ENCODE assay signal across 8 mouse cellular contexts in genomic region chr15:103308056-103308875, GRCm38 (mm10). TPM values are rescaled to one million over a fixed set of nuclear protein-coding genes. Genes with fewer than 3 reads are reported as not detected.
DNase-seq lines count a peak whose midpoint lies in the region; ATAC-seq and TF ChIP-seq lines count a peak whose summit lies in the region.

No protein-coding gene starts in this region.

- H3K9ac ChIP-seq in ES-E14 (ENCODE audit: insufficient read depth, low read depth, low read length, poor library complexity, severe bottlenecking), result peak overlapping the region; percentile 9
- H3K9ac ChIP-seq in hindbrain, postnatal 0 days (replicated peaks; ENCODE audit: low read length), result no peak overlapping the region
- H3K9ac ChIP-seq in liver, embryonic 16.5 days (ENCODE audit: low read depth, low read length), result peak overlapping the region; percentile 8; the same call in 1 of the 2 replicates
- H3K9ac ChIP-seq in stomach, postnatal 0 days (ENCODE audit: low read length), result no peak overlapping the region; the same call in 1 of the 2 replicates

- H3K27ac ChIP-seq in ES-E14 (ENCODE audit: insufficient read depth, low read depth, low read length, poor library complexity, severe bottlenecking), result no peak overlapping the region
- no peak overlapping the region for H3K27ac ChIP-seq in hindbrain, postnatal 0 days
- H3K27ac ChIP-seq in liver, embryonic 16.5 days (ENCODE audit: low read length), result no peak overlapping the region; the same call in 1 of the 2 replicates
- no peak overlapping the region for H3K27ac ChIP-seq in stomach, postnatal 0 days (replicated peaks)

- ATAC-seq in common myeloid progenitor, adult 5-6 weeks (replicated peaks; ENCODE audit: low read depth, poor library complexity, severe bottlenecking), result peak; percentile 17; the same call in 1 of the 2 replicates
- no peak for ATAC-seq in hindbrain, postnatal 0 days
- ATAC-seq in liver, embryonic 16.5 days (ENCODE audit: low read depth), result no peak
- ATAC-seq in stomach, postnatal 0 days (ENCODE audit: low FRiP score, low TSS enrichment), result no peak; the same call in 1 of the 2 replicates

- in situ Hi-C loops in ES-E14 (cut with MboI; ENCODE audit: low sequenced_read_pairs in 2 of 2, unreplicated experiment in 2 of 2), result loop anchor here in 1 of 2 experiments (25.0 kb wide), 1 partner anchor 321 kb away; the partner anchor contains the start of genes Hoxc6, Hoxc8 and Hoxc9

- no peak for DNase-seq in ES-E14 (ENCODE audit: low read depth, low spot score)
- DNase-seq in hindbrain, postnatal 0 days (ENCODE audit: low spot score), result no peak
- DNase-seq in stomach, postnatal 0 days (ENCODE audit: low spot score), result peak; percentile 68
- DNase-seq in urinary bladder, postnatal 25 days (ENCODE audit: low spot score), result no peak
- DNase-seq in gastrocnemius, adult 18-20 months (ENCODE audit: low spot score), result no peak
- DNase-seq in left cerebral cortex, postnatal 4 days, result no peak

- H3K4me1 ChIP-seq in ES-E14 (ENCODE audit: control insufficient read depth in 2 of 2, insufficient read depth in 2 of 2, low read length in 2 of 2, poor library complexity in 1 of 2), result peaks cover 6 to 8% of the 10 kb centered on the region in 2 experiments; a peak in 3 of 4 replicates
- H3K4me1 ChIP-seq in hindbrain, postnatal 0 days (ENCODE audit: insufficient read depth, low read length), result peaks cover 17% of the 10 kb centered on the region
- H3K4me1 ChIP-seq in liver, embryonic 16.5 days (ENCODE audit: control insufficient read depth, low read depth, low read length), result peaks cover 42% of the 10 kb centered on the region
- H3K4me1 ChIP-seq in stomach, postnatal 0 days (replicated peaks; ENCODE audit: control insufficient read depth, insufficient read depth), result peaks cover 7% of the 10 kb centered on the region

- 46% methylated on average over 28 of the region's 28 CpGs for WGBS in hindbrain, postnatal 0 days
- 30% methylated on average over 28 of the region's 28 CpGs for WGBS in liver, embryonic 16.5 days (ENCODE audit: insufficient replicate concordance)
- 43% methylated on average over 28 of the region's 28 CpGs for WGBS in stomach, postnatal 0 days

- no peaks in the 10 kb centered on the region for H3K9me3 ChIP-seq in ES-E14 (ENCODE audit: control insufficient read depth, insufficient read depth, low read depth, low read length)
- H3K9me3 ChIP-seq in hindbrain, postnatal 0 days (ENCODE audit: low read length), result no peaks in the 10 kb centered on the region
- H3K9me3 ChIP-seq in liver, embryonic 16.5 days (replicated peaks; ENCODE audit: control insufficient read depth, low read length), result no peaks in the 10 kb centered on the region
- no peaks in the 10 kb centered on the region for H3K9me3 ChIP-seq in stomach, postnatal 0 days (ENCODE audit: control insufficient read depth, low read length)

- H3K27me3 ChIP-seq in hindbrain, postnatal 0 days (ENCODE audit: insufficient read depth, low read length), result no peaks in the 10 kb centered on the region
- peaks cover 38% of the 10 kb centered on the region for H3K27me3 ChIP-seq in liver, embryonic 16.5 days (ENCODE audit: control insufficient read depth, insufficient read depth, low read depth, low read length)
- H3K27me3 ChIP-seq in stomach, postnatal 0 days (ENCODE audit: control insufficient read depth, insufficient read depth, low read length), result no peaks in the 10 kb centered on the region

- no peak overlapping the region for H3K4me2 ChIP-seq in hindbrain, postnatal 0 days (ENCODE audit: low read depth, low read length)
- peak overlapping the region; percentile 46 for H3K4me2 ChIP-seq in liver, embryonic 16.5 days (ENCODE audit: low read depth, low read length)
- peak overlapping the region; percentile 14; the same call in 1 of the 2 replicates for H3K4me2 ChIP-seq in stomach, postnatal 0 days (replicated peaks; ENCODE audit: low read depth)

- TF ChIP-seq CTCF in hindbrain, postnatal 0 days (IDR thresholded peaks at IDR 0.05; ENCODE audit: low read depth), result peak; percentile 45
- TF ChIP-seq CTCF in stomach, postnatal 0 days (IDR thresholded peaks at IDR 0.05; ENCODE audit: low read depth), result peak; percentile 65

- intact Hi-C loops in left cerebral cortex, postnatal 4 days (cut with DNase I), result loop anchor here (5.0 kb wide), 3 partner anchors 111 to 316 kb away; partner anchors contain the start of gene Hoxc8

- no peaks in the 10 kb centered on the region for H3K36me3 ChIP-seq in ES-E14 (ENCODE audit: control insufficient read depth, insufficient read depth, low read length, poor library complexity, severe bottlenecking)
- H3K36me3 ChIP-seq in hindbrain, postnatal 0 days (ENCODE audit: insufficient read depth, low read length), result no peaks in the 10 kb centered on the region
- H3K36me3 ChIP-seq in liver, embryonic 16.5 days (ENCODE audit: control insufficient read depth, insufficient read depth), result no peaks in the 10 kb centered on the region
- H3K36me3 ChIP-seq in stomach, postnatal 0 days (ENCODE audit: control insufficient read depth, insufficient read depth, low read length), result no peaks in the 10 kb centered on the region

- TF ChIP-seq EP300 in stomach, postnatal 0 days (optimal IDR thresholded peaks at IDR 0.05), result no peak

- peak overlapping the region; percentile 27 to 36; a peak in 3 of 4 replicates for H3K4me3 ChIP-seq in ES-E14 (ENCODE audit: insufficient read depth in 1 of 2, low read depth in 1 of 2, low read length in 2 of 2, poor library complexity in 1 of 2, severe bottlenecking in 1 of 2)
- no peak overlapping the region for H3K4me3 ChIP-seq in hindbrain, postnatal 0 days (ENCODE audit: low read length)
- peak overlapping the region; percentile 6; the same call in 1 of the 2 replicates for H3K4me3 ChIP-seq in liver, embryonic 16.5 days (ENCODE audit: low read depth, low read length)
- H3K4me3 ChIP-seq in stomach, postnatal 0 days (ENCODE audit: low read depth, low read length), result no peak overlapping the region

TF ChIP-seq in ES-E14, 5 proteins besides CTCF, POLR2A, EP300 and RAD21:
- TF ChIP-seq ZNF384 (IDR thresholded peaks at IDR 0.05; ENCODE audit: low read depth, low read length) (no peak), CHD2 (IDR thresholded peaks at IDR 0.05; ENCODE audit: low read depth, low read length) (no peak), MAFK (IDR thresholded peaks at IDR 0.05; ENCODE audit: insufficient read depth, low read depth, low read length) (no peak), ZC3H11A (IDR thresholded peaks at IDR 0.05; ENCODE audit: borderline replicate concordance, low read depth, low read length) (no peak), HCFC1 (IDR thresholded peaks at IDR 0.05; ENCODE audit: borderline replicate concordance, insufficient read depth, low read length) (no peak)

RNA-seq across cellular contexts. Expression of gene Gpr84, which starts 2.1 kb away (rescaled TPM):
- total RNA-seq in ES-E14 (2012; rRNA removed), result 0.40 and 0.48 TPM in 2 replicates
- total RNA-seq in common myeloid progenitor, adult 5-6 weeks (2017), result not detected in 2 replicates
- total RNA-seq in hindbrain, postnatal 0 days (2014; rRNA removed), result 0.58 and 0.86 TPM in 2 replicates
- polyA plus RNA-seq in hindbrain, postnatal 0 days (2015; fragmentation: Nextera tagmentation; extraction: Ambion mirVana), result 0.30 and 0.37 TPM in 2 replicates
- 1.0 and 1.1 TPM in 2 replicates for polyA plus RNA-seq in liver, embryonic 16.5 days (2015; fragmentation: Nextera tagmentation; extraction: Ambion mirVana)
- 0.30 and 0.46 TPM in 2 replicates for polyA plus RNA-seq in stomach, postnatal 0 days (2015; fragmentation: Nextera tagmentation; extraction: Ambion mirVana)
- total RNA-seq in gastrocnemius, adult 18-20 months (2021), result not detected
- under 1 TPM; 0.44 to 0.46 TPM for total RNA-seq in left cerebral cortex, postnatal 4 days (2021)

RNA-seq across cellular contexts. Expression of gene Zfp385a, which starts 31.6 kb away (rescaled TPM):
- 2.7 and 5.9 TPM in 2 replicates for total RNA-seq in ES-E14 (2012; rRNA removed)
- 3.9 and 6.0 TPM in 2 replicates for total RNA-seq in common myeloid progenitor, adult 5-6 weeks (2017)
- total RNA-seq in hindbrain, postnatal 0 days (2014; rRNA removed), result 20.6 and 25.8 TPM in 2 replicates
- 19.8 and 23.1 TPM in 2 replicates for polyA plus RNA-seq in hindbrain, postnatal 0 days (2015; fragmentation: Nextera tagmentation; extraction: Ambion mirVana)
- polyA plus RNA-seq in liver, embryonic 16.5 days (2015; fragmentation: Nextera tagmentation; extraction: Ambion mirVana), result 5.5 and 7.0 TPM in 2 replicates
- polyA plus RNA-seq in stomach, postnatal 0 days (2015; fragmentation: Nextera tagmentation; extraction: Ambion mirVana), result 6.0 and 7.4 TPM in 2 replicates
- 10 to 100 TPM in 1 of 2 experiments, 1 to 10 TPM in 1; 7.9 to 32.1 TPM for total RNA-seq in gastrocnemius, adult 18-20 months (2021)
- total RNA-seq in left cerebral cortex, postnatal 4 days (2021), result 10 to 100 TPM; 47.8 to 52.7 TPM

RNA-seq across cellular contexts. Expression of gene Copz1, which starts 35.8 kb away (rescaled TPM):
- total RNA-seq in ES-E14 (2012; rRNA removed), result 59.4 and 85.5 TPM in 2 replicates
- 53.8 and 55.5 TPM in 2 replicates for total RNA-seq in common myeloid progenitor, adult 5-6 weeks (2017)
- total RNA-seq in hindbrain, postnatal 0 days (2014; rRNA removed), result 149 and 155 TPM in 2 replicates
- 181 TPM in 2 replicates for polyA plus RNA-seq in hindbrain, postnatal 0 days (2015; fragmentation: Nextera tagmentation; extraction: Ambion mirVana)
- 194 TPM in 2 replicates for polyA plus RNA-seq in liver, embryonic 16.5 days (2015; fragmentation: Nextera tagmentation; extraction: Ambion mirVana)
- polyA plus RNA-seq in stomach, postnatal 0 days (2015; fragmentation: Nextera tagmentation; extraction: Ambion mirVana), result 159 and 168 TPM in 2 replicates
- total RNA-seq in gastrocnemius, adult 18-20 months (2021), result 10 to 100 TPM; 35.8 to 37.3 TPM
- total RNA-seq in left cerebral cortex, postnatal 4 days (2021), result 100 to 1,000 TPM; 105 to 107 TPM

RNA-seq across cellular contexts. Expression of gene Nfe2, which starts 50.1 kb away (rescaled TPM):
- 0.49 and 1.0 TPM in 2 replicates for total RNA-seq in ES-E14 (2012; rRNA removed)
- 121 and 135 TPM in 2 replicates for total RNA-seq in common myeloid progenitor, adult 5-6 weeks (2017)
- 0.63 TPM in 1 of 2 replicates, not detected in the other for total RNA-seq in hindbrain, postnatal 0 days (2014; rRNA removed)
- polyA plus RNA-seq in hindbrain, postnatal 0 days (2015; fragmentation: Nextera tagmentation; extraction: Ambion mirVana), result 0.20 and 0.33 TPM in 2 replicates
- polyA plus RNA-seq in liver, embryonic 16.5 days (2015; fragmentation: Nextera tagmentation; extraction: Ambion mirVana), result 202 and 220 TPM in 2 replicates
- 0.50 and 0.70 TPM in 2 replicates for polyA plus RNA-seq in stomach, postnatal 0 days (2015; fragmentation: Nextera tagmentation; extraction: Ambion mirVana)
- total RNA-seq in gastrocnemius, adult 18-20 months (2021), result not detected
- total RNA-seq in left cerebral cortex, postnatal 4 days (2021), result not detected

RNA-seq across cellular contexts. Expression of gene Itga5, which starts 58.3 kb away (rescaled TPM):
- 69.0 and 80.8 TPM in 2 replicates for total RNA-seq in ES-E14 (2012; rRNA removed)
- 13.4 and 17.7 TPM in 2 replicates for total RNA-seq in common myeloid progenitor, adult 5-6 weeks (2017)
- total RNA-seq in hindbrain, postnatal 0 days (2014; rRNA removed), result 8.2 and 8.3 TPM in 2 replicates
- polyA plus RNA-seq in hindbrain, postnatal 0 days (2015; fragmentation: Nextera tagmentation; extraction: Ambion mirVana), result 4.9 and 5.0 TPM in 2 replicates
- 18.4 and 19.6 TPM in 2 replicates for polyA plus RNA-seq in liver, embryonic 16.5 days (2015; fragmentation: Nextera tagmentation; extraction: Ambion mirVana)
- 28.7 and 36.2 TPM in 2 replicates for polyA plus RNA-seq in stomach, postnatal 0 days (2015; fragmentation: Nextera tagmentation; extraction: Ambion mirVana)
- total RNA-seq in gastrocnemius, adult 18-20 months (2021), result 1 to 10 TPM; 6.5 to 9.1 TPM
- total RNA-seq in left cerebral cortex, postnatal 4 days (2021), result 1 to 10 TPM; 7.4 to 7.6 TPM

Comparison
In these comparisons a context has a peak if more than half of its experiments do, and no peak if none do; other contexts are left out.
1. H3K4me3 ChIP-seq: peak in ES-E14 (2 of 2) and liver, embryonic 16.5 days (single experiment); none in hindbrain, postnatal 0 days (single experiment) and stomach, postnatal 0 days (single experiment).
2. H3K9ac ChIP-seq: peak in ES-E14 (single experiment) and liver, embryonic 16.5 days (single experiment); none in hindbrain, postnatal 0 days (single experiment) and stomach, postnatal 0 days (single experiment).